Mouse (Mus musculus): ENCODE data around the gene Ttc7b.

DNA sequence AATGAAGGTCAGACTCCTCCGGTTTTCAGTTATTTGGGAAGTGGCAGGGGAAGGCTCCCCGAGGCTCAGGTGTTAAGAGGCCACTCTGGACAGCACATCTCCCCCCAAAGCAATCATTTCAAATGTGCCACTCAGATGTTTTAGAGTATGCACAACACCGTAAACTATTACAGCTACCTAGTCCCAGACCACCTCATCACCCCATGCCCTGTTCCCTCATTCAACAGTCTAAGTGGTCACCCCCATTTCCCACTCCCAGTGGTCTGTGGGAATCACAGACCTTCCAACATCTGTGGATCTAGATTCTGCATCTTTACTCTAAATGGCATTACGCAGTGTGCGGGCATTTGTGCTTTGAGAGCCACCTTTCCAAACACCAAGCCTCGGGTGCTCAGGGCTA is 21.9 kb upstream of the Ttc7b start:
- TF ChIP-seq POLR2A (IDR thresholded peaks at IDR 0.05; ENCODE audit: insufficient read depth, low read depth, low read length) (no peak), CTCF (IDR thresholded peaks at IDR 0.05; ENCODE audit: insufficient read depth, low read depth, low read length) (no peak)
